Mouse (Mus musculus) lung, postnatal 0 days (tissue): ENCODE measurements at regions not wholly inside any gene's neighbourhood (a gene's known extent, or its start where the extent isn't known, plus 50 kb on each side); places are given as distances from the start of the nearest gene placed in this dataset.

Experiments used
- CTCF ChIP-seq: IDR thresholded peaks from 2 replicates; pipeline ENCODE4 v1.5.1; 2016; ENCODE audit warnings: antibody characterized with exemption, mild to moderate bottlenecking
- EP300 ChIP-seq: IDR thresholded peaks from 2 replicates; pipeline ENCODE4 v1.6.1; 2016; ENCODE audit warnings: antibody characterized with exemption, mild to moderate bottlenecking, control low read depth

GRCm38 (mm10) chr10:83915133-83915730, 192.6 kb downstream of the 1500009L16Rik start:
- TF ChIP-seq CTCF: no peak
- TF ChIP-seq EP300: no peak
